Mouse (Mus musculus): ENCODE measurements around the gene Magix.
"Not testable (repeated sequence)": the region's sequence is repeated elsewhere in the genome, so short reads cannot be mapped to it uniquely, and the experiment has no call there.

The Magix gene

DNA sequence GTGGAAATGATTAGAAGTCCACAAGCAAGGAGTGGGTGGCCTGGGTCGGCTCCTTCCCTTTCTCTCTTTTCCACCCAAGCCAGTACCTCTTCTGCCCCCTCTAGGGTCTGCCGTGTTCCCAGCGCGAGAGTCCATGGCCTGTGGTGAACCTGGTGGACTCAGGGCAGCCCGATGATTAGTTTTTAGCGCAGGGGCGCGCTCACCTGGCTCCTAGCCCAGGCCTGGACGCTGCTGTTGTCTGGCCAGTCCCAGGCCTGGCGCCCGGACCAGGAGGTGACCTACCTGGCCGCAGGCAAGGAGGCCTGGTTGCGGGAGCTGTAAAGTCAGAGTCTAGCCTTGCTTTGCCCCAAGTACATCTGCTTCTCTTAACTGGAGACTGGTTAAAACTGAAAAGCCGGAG, at the start of gene Magix:
TSS of gene Magix (minus strand) at position 388 of the 400 bp plus-strand sequence.
- DNase-seq (ENCODE audit: low spot score in 2 of 2): no peak

DNA sequence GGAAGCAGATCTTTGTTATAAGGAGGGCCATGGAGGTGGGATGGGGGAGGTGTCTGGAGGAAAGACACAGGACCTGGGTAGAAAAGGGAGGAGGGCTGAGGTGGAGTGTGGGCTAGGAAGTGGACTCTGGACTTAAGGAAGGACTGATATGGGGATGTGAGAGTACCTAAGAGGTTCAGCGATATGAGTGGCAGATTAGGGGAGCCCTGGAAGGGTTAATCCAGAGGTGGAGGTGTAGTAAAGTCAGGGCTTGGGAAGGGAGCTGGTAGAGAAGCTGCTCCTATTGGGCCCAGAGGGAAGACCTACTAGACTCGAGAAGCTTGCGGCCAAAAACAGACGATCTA, 47.8 kb upstream of the Magix start:
- DNase-seq (ENCODE audit: low spot score in 2 of 2): no peak

DNA sequence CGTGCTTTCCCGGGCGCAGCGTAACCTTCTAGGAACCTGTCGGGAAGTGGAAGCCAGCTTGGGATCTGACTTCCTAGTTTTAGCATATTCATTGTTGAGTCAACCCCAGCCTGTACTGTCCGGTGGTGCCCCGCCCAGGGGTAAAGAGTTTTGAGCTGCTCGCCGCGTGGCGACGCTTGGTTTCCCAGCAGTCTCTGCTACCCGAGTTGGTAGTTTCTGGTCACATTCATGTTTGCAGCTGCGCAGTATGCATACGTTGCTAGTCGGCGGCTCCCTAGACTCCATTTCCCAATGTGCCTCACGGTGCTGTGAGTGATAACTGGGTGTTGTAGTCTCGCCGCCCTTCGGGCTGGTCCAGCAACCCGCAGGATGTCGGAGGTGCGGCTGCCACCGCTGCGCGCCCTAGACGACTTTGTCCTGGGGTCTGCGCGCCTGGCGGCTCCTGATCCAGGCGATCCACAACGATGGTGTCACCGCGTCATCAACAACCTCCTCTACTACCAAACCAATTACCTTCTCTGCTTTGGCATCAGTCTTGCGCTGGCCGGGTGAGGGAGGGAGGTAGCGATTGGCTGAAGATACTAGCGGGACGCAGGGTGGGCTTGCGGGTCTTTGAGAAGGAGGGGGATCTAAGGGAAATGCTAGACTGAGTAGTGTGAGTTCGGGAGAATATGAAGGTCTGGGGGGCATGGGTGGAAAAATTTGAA, 47.3 kb upstream of the Magix start, which contains the start of gene Praf2:
TSS of gene Praf2 (plus strand) at position 225 of the 707 bp plus-strand sequence.
- peak; percentile 37 to 57 for DNase-seq (ENCODE audit: low spot score in 2 of 2)

DNA sequence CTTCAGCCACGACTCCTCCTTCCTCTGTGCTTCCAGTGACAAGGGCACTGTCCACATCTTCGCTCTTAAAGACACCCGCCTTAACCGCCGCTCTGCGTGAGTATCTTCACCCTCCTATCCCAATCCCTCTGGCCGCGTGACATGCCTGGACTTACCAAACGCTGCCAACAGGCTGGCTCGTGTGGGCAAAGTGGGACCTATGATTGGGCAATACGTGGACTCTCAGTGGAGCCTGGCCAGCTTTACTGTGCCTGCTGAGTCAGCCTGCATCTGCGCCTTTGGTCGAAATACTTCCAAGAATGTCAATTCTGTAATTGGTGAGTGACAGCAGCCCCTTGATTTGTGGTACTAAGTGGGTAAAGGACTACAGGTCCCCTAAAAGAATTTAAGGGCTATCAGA, 46.1 kb upstream of the Magix start:
- no peak for DNase-seq (ENCODE audit: low spot score in 2 of 2)

DNA sequence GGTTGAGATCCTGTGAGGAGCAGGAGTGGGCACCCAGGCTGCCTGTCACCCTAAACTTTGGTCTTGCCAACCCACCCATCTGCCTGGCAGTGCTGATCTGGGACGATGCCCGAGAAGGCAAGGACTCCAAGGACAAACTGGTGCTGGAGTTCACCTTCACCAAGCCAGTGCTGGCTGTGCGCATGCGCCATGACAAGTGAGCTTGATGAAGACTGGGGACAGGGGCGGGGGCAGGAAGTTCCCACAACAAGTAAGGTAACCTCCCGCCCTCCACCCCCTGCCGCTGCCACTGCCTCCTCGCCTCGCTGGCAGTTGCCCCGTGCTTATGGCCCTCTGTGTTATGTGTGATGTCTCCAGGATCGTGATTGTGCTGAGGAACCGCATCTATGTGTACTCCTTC, 44.8 kb upstream of the Magix start:
- no peak for DNase-seq (ENCODE audit: low spot score in 2 of 2)

DNA sequence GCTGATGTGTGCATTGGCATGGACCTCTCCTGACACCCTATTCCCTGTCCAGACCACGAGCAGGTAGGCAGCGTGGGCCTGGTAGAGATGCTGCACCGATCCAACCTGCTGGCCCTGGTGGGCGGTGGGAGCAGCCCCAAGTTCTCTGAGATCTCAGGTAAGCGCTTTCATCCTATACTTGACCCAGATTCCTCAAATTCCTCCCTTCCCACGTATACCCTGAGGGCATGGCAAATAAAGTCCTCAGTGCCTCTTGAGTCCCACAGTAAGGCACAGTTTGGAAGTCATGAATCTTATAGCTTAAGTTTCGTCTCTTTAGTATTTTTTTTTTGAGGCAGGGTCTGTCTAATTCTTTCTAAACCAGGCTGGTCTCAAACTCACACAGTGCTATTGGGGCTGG, 43.1 kb upstream of the Magix start:
- DNase-seq (ENCODE audit: low spot score in 2 of 2): no peak

DNA sequence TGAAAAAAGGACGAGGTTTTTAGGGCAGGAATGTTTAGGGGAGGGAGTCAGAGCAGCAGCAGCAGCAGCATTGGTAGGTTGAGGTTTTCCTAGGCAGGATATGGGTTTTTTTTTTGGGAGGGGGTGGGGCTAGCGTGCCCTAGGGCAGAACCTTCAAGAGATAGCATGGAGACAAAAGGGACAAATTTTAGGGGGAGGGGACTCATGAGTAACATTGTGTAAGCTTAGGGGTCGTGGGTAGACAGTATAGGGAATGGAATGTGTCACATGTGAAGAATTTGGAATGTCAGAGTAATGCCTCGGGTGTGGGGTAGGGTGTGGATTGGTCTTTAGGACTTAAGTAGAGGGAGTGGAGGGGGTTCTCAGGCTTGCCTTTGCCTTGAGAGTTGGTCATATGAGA, 41.6 kb upstream of the Magix start:
- DNase-seq (ENCODE audit: low spot score in 2 of 2): no peak

DNA sequence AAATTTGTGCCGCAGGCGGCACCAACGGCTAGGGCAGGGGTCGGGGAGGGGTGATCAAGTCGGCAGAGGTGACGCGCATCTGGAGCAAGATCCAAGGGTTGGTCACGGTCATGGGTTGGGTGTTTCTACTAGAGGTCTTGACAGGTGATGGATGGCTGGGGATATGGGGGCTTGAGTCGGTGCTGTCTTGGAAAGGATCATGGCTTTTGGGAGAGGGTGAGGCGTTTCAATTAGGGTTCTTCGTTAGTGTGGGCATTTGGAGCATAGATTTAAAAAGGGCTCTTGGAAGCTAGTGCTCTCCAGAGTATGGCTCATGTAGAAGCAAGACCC, 41.2 kb upstream of the Magix start:
- no peak for DNase-seq (ENCODE audit: low spot score in 2 of 2)

DNA sequence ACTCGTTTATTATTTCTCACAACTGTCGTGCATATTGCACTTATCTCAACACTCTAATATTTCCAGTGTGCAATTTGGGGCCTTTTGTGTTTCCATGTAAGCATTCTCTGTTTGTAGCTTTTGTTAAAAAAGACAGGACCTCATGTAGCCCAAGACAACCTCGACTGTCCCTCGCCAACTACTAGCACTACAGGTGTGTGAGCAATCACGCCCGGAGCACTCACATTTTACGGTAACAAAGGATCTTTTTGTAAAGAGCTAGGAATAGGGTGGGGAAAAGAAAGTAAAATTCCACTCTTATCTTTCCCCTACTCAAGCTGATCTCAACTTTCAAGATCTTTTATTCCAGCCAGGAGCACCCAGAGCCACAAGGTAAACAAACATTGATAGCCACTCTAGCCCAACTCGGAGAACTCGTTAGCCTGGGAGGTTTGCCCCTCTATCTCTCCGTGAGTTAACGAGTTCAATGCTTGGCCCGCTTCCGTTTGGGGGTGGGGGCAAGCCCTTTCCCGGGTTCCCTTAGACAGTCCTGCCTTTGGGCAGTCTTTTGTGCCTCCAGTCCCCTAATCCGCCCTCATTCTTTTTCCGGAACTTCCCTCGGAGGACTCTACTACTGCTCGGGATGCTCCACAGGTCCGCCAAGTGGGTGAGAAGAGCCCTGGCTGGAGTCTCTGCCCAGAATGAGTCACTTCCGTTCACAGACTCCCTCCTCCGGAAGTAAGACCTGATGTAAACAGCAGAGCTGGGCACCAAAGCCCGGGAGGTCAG, 40.6 kb upstream of the Magix start, which contains the start of gene Gm45208:
TSS of gene Gm45208 (plus strand) at position 732 of the 768 bp plus-strand sequence.
- peak; percentile 49 to 55 for DNase-seq (ENCODE audit: low spot score in 2 of 2)

DNA sequence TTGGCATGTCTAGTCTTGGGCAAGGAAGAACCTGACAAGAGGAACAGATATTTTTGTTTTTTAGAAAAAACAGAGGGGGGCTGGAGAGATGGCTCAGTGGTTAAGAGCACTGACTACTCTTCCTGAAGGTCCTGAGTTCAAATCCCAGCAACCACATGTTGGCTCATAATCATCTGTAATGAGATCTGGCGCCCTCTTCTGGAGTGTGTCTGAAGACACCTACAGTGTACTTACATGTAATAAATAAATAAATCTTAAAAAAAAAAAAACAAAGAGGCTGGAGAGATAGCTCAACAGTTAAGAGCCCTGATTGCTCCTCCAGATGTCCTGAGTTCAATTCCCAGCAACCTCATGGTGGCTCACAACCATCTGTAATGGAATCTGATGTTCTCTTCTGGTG, 35.0 kb upstream of the Magix start:
- DNase-seq (ENCODE audit: low spot score in 2 of 2): not testable (repeated sequence)

DNA sequence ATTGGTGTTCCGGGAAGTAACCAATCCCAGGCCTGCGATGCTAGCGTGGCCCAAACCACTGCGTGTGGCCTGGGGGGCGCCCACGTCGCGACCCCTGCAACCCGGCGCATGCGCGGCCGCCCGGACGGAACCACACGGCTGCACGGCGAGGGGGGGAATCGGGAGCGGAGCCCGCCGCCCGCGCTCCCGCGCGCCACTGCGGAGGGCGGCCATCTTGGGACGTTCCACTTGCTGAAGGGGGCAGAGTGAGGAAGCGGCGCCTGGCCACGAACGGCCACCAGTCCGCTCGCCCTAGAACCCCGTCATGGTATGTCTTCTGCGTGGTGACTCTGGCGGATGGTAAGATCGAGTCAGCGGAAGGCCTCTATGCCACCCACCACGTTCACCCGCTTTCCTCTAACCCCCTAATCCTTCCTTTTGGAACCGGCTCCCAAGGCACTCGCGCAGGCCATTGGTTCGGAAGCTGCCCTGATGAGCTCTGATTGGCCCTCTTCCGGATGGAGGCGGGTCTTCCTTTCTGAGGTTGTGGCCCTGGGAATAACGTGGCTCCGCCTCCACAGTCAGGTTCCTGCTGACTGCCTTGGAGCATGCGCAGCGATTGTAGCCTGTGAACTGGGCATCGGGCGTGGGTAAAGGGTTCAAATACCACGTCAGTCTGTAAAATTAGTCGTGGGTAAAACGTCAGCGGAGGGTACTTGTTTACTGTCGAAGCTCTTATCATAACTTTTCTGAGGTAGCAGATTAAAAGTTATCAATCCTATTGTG, 33.3 kb upstream of the Magix start, which contains the start of gene Wdr45:
TSS of gene Wdr45 (plus strand) at position 199 of the 765 bp plus-strand sequence.
- DNase-seq (ENCODE audit: low spot score in 2 of 2): peak; percentile 79 to 81

DNA sequence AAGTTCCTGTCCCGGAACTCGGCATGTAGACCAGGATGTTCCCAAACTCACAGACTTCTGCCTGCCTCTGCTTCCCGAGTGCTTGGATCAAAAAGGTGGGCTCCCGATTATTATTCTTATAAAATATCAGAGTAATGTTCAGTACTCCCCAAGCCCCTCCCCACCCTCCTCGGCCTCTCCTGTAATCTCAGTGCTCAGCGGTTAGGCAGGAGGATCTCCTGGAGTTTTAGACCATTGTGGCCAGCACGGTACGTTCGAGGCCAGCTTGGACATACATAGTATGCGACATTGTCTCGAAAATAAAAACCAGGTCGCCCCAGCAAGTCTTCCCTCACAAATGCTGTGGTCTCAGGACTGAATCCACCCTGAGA, 32.7 kb upstream of the Magix start:
- not testable (repeated sequence) for DNase-seq (ENCODE audit: low spot score in 2 of 2)

DNA sequence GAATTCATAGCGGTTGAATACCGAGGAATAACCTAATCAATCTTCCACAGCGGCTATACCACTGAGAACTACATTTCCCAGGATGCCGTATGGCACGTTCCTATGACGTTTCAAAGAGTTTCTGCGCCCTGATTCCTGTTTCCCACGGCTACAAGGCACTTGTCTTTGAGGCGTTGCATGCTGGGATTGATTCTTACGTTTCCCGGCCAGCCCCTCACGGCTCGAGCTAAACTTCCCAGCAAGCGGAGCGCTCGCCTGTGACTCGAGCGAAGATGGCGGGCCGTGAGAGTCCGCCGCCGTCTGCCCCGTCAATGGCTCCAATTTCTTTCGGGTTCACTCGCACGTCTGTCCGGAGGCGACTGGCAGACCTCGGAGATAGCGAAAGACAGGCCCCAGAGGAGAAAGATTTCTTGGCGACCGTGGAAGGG, 15.9 kb upstream of the Magix start, which contains the start of gene Gpkow:
TSS of gene Gpkow (plus strand) at position 178 of the 428 bp plus-strand sequence.
- peak; percentile 53 to 66 for DNase-seq (ENCODE audit: low spot score in 2 of 2)

DNA sequence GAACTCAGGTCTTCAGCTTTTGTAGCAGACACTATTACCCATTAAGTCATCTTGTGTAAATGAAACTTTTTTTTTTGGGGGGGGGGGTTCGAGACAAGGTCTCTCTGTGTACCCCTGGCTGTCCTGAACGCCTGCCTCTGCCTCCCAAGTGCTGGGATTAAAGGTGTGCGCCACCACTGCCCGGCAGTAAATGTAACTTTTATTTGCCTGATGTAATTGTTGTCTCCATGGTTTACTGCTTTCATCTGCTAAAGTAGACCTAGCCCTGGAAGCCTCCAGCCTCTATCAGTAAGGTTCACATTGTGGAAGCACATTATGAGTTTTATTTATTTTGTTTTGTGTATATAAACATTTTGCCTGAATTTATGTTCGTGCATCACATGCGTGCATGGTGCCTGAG, 15.5 kb upstream of the Magix start:
- no peak for DNase-seq (ENCODE audit: low spot score in 2 of 2)

DNA sequence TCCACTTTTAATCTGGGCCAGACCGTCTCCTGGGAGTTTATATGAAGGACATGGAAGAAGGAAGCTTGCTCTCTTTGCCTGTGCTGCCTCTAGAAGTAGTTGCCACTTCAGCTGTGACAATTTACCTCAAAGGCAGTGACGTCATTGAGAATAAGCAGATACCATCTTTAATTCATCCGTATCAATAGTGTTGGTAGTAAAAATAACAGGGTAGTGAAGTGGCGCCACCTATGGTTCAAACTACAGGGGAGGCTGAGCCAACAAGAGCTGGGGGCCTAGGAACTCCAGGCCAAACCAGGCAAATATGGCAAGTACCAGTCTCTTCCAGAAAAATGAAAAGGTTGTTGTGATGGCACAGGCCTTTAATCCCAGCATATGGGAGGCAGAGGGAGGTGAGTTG, 11.8 kb upstream of the Magix start:
- DNase-seq (ENCODE audit: low spot score in 2 of 2): peak in 1 of 2 experiments; percentile 39

DNA sequence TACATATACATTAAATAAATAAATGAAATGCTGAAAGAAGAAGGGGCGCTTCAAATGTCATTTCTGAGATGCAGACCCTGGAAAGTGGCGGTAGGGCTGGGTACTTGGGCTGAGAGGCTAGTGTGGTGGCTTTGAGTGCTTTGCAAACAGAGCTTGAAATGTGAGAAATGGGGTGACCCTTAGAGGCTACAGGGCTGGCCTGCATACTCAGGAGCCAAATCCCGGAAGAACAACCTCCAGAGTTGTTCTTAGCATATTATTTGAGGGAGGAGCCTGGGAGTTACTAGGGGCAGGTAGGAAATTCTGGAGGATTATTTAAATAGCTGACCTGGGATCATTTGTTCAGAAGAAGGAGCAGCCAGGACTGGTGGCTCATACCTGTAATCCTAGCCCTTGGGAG, 9.4 kb upstream of the Magix start:
- no peak for DNase-seq (ENCODE audit: low spot score in 2 of 2)

DNA sequence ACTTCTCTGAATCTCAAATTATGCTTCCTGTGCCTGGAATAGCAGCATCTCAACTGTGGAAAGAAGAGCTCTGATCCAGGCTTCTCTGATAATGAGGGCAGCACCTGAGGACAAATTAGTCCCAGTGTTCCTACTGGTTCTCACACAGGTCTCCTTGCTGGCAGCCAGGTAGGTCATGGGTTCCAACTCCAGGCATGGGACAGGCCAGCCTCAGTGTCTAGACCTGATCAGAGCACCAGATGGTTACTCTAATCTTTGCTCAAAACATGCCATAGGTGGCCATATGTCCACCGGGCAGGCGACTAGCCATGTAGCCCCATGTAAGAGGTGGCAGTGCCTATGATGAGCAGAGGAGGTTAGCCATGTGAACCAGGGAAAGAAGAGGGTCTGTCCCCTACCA, 7.3 kb upstream of the Magix start:
- no peak for DNase-seq (ENCODE audit: low spot score in 2 of 2)

DNA sequence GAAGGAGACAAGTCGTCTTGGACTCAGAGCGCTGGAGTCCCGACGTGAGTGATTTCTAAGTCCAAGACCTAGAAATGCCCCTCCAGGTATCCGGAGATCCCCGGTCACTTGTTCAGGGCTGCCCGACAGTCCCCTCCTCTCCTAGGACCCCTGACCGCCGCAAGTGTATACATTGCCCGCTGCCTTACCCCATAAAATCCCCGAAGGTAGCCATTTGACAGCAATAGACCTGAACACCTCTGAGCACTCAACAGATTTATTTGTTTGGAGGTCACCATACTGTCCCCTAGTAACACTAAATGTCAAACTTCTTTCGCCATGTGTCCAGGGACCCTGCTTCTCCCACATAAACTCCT, 1.0 kb downstream of the Magix start:
- DNase-seq (ENCODE audit: low spot score in 2 of 2): no peak

DNA sequence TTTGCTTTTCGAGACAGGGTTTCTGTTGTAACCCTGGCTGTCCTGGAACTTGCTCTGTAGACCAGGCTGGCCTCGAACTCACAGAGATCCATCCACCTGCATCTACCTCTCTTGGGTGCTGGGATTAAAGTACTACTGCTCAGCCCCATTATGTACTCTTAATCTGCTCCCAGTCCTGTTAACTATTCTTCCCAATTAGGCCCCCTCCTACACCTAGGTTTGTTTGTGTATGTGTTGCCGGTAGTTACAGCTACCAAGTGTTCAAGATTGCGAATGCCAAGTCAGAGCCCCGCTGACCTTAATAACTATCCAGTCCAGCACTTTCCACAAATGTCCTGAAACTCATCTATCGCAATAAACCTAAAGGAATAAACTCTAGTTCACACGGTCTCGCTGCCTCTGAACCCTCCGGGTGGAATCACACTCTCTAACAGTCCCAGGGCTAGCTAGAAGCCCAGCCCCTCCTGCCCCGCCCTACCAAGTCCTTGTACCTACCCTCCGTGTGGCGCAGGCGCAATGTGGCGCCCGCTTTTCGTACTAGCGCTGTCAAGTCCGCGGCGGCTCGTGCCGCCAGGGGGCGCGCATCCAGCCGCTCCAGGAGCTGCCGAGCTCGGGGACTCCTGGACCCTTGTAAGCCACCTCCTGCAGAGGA, 1.5 kb downstream of the Magix start:
- peak; percentile 75 to 83 for DNase-seq (ENCODE audit: low spot score in 2 of 2)

DNA sequence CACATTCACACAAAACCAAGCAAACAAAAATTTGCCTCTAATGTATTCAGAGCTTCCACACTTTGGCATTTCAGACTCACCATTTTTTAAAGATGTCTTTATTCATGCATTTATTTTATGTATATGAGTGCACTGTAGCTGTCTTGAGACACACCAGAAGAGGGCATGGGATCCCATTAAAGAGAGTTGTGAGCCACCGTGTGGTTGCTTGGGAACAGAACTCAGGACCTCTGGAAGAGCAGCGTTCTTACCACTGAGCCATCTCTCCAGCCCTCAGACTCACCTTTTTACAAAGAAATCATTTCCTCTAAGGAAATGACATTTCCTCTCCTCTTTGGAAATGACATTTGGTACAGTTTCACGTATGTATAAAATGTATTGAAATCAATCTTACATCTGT, 2.1 kb downstream of the Magix start:
- DNase-seq (ENCODE audit: low spot score in 2 of 2): no peak

DNA sequence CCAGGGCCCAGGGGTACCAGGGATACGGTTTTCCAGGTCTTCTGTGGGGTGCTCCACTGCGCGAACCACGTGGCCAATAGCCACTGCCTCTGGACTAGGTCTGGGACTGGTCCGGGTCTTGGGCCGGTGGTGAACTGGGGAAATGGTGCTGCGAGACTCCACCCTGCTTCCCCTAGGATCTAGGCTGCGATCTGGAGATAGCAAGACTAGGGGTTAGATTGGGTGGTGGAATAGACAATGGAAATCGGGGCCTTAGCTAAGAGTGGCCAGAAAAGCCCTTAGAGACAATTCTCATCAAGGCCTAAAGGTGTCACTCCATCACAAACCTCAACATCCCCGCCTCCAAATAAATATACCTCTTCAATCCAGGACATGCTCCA, 6.1 kb downstream of the Magix start:
- DNase-seq (ENCODE audit: low spot score in 2 of 2): no peak
